Comparison of ENCODE assay signal across 25 mouse cellular contexts in genomic region chr1:177557856-177558255, GRCm38 (mm10).
DNase-seq lines count a peak whose midpoint lies in the region; ATAC-seq and TF ChIP-seq lines count a peak whose summit lies in the region.
"Had no signal": no experiment of that assay in that cellular context is flagged by ENCODE, and none has a peak within 500 bp of the region (broad histone marks: within the 10 kb centered on the region; RNA-seq: fewer than 3 reads in every experiment).

No protein-coding gene starts in this region.

- H3K27ac ChIP-seq in limb, embryonic 13.5 days = no peak overlapping the region
- no peak overlapping the region for H3K27ac ChIP-seq in limb, embryonic 10.5 days
- H3K27ac ChIP-seq in intestine, embryonic 15.5 days = peak overlapping the region; percentile 27; the same call in 1 of the 2 replicates
- peak overlapping the region; percentile 50; the same call in 1 of the 2 replicates for H3K27ac ChIP-seq in intestine, postnatal 0 days (ENCODE audit: low read depth, low read length)
- H3K27ac ChIP-seq in limb, embryonic 14.5 days (replicated peaks; ENCODE audit: low read depth, low read length) = no peak overlapping the region
- H3K27ac ChIP-seq: embryonic facial prominence, embryonic 10.5 days; embryonic facial prominence, embryonic 12.5 days; forebrain, embryonic 13.5 days; forebrain, embryonic 15.5 days had no signal

- H3K4me1 ChIP-seq in limb, embryonic 13.5 days = peaks cover 26% of the 10 kb centered on the region
- peaks cover 22% of the 10 kb centered on the region for H3K4me1 ChIP-seq in limb, embryonic 10.5 days
- peaks cover 7% of the 10 kb centered on the region; the same call in 1 of the 2 replicates for H3K4me1 ChIP-seq in intestine, embryonic 15.5 days (replicated peaks)
- H3K4me1 ChIP-seq in intestine, postnatal 0 days (replicated peaks; ENCODE audit: control insufficient read depth, insufficient read depth, low read length) = peaks cover 2% of the 10 kb centered on the region; the same call in 1 of the 2 replicates
- peaks cover 6% of the 10 kb centered on the region for H3K4me1 ChIP-seq in limb, embryonic 14.5 days (ENCODE audit: control insufficient read depth, insufficient read depth, low read length)

- peak overlapping the region; percentile 27; the same call in 1 of the 2 replicates for H3K4me2 ChIP-seq in limb, embryonic 13.5 days (replicated peaks)
- H3K4me2 ChIP-seq in intestine, embryonic 15.5 days (replicated peaks) = peak overlapping the region; percentile 19; the same call in 1 of the 2 replicates
- peak overlapping the region; percentile 37 for H3K4me2 ChIP-seq in intestine, postnatal 0 days (replicated peaks; ENCODE audit: low read depth)
- H3K4me2 ChIP-seq in limb, embryonic 14.5 days (replicated peaks; ENCODE audit: low read depth, low read length, severe bottlenecking) = 0 out of 2 replicates have a peak overlapping the region, but pooled peaks have one; percentile 1
- H3K4me2 ChIP-seq: embryonic facial prominence, embryonic 12.5 days; forebrain, embryonic 13.5 days; forebrain, embryonic 15.5 days had no signal

- TF ChIP-seq CTCF in intestine, postnatal 0 days (IDR thresholded peaks at IDR 0.05; ENCODE audit: low read depth) = no peak

- no peaks in the 10 kb centered on the region for H3K9me3 ChIP-seq in limb, embryonic 13.5 days
- H3K9me3 ChIP-seq in limb, embryonic 10.5 days (replicated peaks) = no peaks in the 10 kb centered on the region
- no peaks in the 10 kb centered on the region for H3K9me3 ChIP-seq in intestine, embryonic 15.5 days
- H3K9me3 ChIP-seq in intestine, postnatal 0 days (ENCODE audit: control insufficient read depth) = no peaks in the 10 kb centered on the region
- H3K9me3 ChIP-seq in limb, embryonic 14.5 days (ENCODE audit: control insufficient read depth, low read length) = no peaks in the 10 kb centered on the region
- H3K9me3 ChIP-seq: embryonic facial prominence, embryonic 10.5 days; embryonic facial prominence, embryonic 12.5 days; forebrain, embryonic 13.5 days; forebrain, embryonic 15.5 days had no signal

- DNase-seq in limb, embryonic 10.5 days (ENCODE audit: low spot score) = no peak
- DNase-seq in limb, embryonic 14.5 days (ENCODE audit: low spot score) = no peak
- no peak for DNase-seq in ovary, postnatal 14 days (ENCODE audit: low spot score)
- no peak for DNase-seq in cerebellum, adult 11 months
- no peak for DNase-seq in testis, postnatal 10 days (ENCODE audit: low spot score)
- DNase-seq: adrenal gland, adult 8-10 months; adrenal gland, postnatal 14 days; B cell, adult 2 months; cerebellum, adult 11-12 months; cerebellum, adult 2 months; cerebellum, adult 9-10 months; cerebellum, postnatal 10 days; cerebellum, postnatal 25 days had no signal

- H3K9ac ChIP-seq in limb, embryonic 13.5 days = no peak overlapping the region
- no peak overlapping the region for H3K9ac ChIP-seq in intestine, embryonic 15.5 days
- H3K9ac ChIP-seq in intestine, postnatal 0 days (ENCODE audit: low read depth, low read length) = no peak overlapping the region
- no peak overlapping the region for H3K9ac ChIP-seq in limb, embryonic 14.5 days (ENCODE audit: low read depth, low read length, severe bottlenecking)
- H3K9ac ChIP-seq: embryonic facial prominence, embryonic 12.5 days; forebrain, embryonic 13.5 days; forebrain, embryonic 15.5 days had no signal

- no peak overlapping the region for H3K4me3 ChIP-seq in limb, embryonic 13.5 days
- no peak overlapping the region for H3K4me3 ChIP-seq in limb, embryonic 10.5 days
- no peak overlapping the region for H3K4me3 ChIP-seq in intestine, embryonic 15.5 days (replicated peaks)
- no peak overlapping the region for H3K4me3 ChIP-seq in intestine, postnatal 0 days (ENCODE audit: low read depth, low read length)
- H3K4me3 ChIP-seq in limb, embryonic 14.5 days (replicated peaks; ENCODE audit: low read length) = no peak overlapping the region
- H3K4me3 ChIP-seq: embryonic facial prominence, embryonic 10.5 days; embryonic facial prominence, embryonic 12.5 days; forebrain, embryonic 13.5 days; forebrain, embryonic 15.5 days had no signal

- no peaks in the 10 kb centered on the region for H3K27me3 ChIP-seq in limb, embryonic 13.5 days
- peaks cover 6% of the 10 kb centered on the region; the same call in 1 of the 2 replicates for H3K27me3 ChIP-seq in limb, embryonic 10.5 days (ENCODE audit: low read depth, poor library complexity, severe bottlenecking)
- H3K27me3 ChIP-seq in intestine, embryonic 15.5 days (replicated peaks) = no peaks in the 10 kb centered on the region
- no peaks in the 10 kb centered on the region for H3K27me3 ChIP-seq in intestine, postnatal 0 days (replicated peaks; ENCODE audit: control insufficient read depth, insufficient read depth, low read length)
- H3K27me3 ChIP-seq in limb, embryonic 14.5 days (ENCODE audit: control insufficient read depth, insufficient read depth, low read length) = no peaks in the 10 kb centered on the region
- H3K27me3 ChIP-seq: CH12.LX; forebrain, embryonic 13.5 days; forebrain, embryonic 15.5 days; Patski had no signal

- no peak for ATAC-seq in limb, embryonic 13.5 days (ENCODE audit: low FRiP score, low read depth)
- peak; percentile 92 for ATAC-seq in intestine, embryonic 15.5 days
- peak; percentile 91 for ATAC-seq in intestine, postnatal 0 days
- no peak for ATAC-seq in limb, embryonic 14.5 days (ENCODE audit: low FRiP score, low read depth)
- ATAC-seq: activated CD4-positive, CD25-positive, alpha-beta regulatory T cell, adult 4 months; CD4-positive, CD25-positive, alpha-beta regulatory T cell, adult 4 months; forebrain, embryonic 13.5 days; forebrain, embryonic 15.5 days; Patski had no signal

- TF ChIP-seq POLR2A in limb, embryonic 14.5 days (IDR thresholded peaks at IDR 0.05; ENCODE audit: borderline replicate concordance, extremely low read depth, insufficient read depth, insufficient read length) = no peak

- no peaks in the 10 kb centered on the region for H3K36me3 ChIP-seq in limb, embryonic 13.5 days
- H3K36me3 ChIP-seq in limb, embryonic 10.5 days = no peaks in the 10 kb centered on the region
- H3K36me3 ChIP-seq in intestine, embryonic 15.5 days = no peaks in the 10 kb centered on the region
- H3K36me3 ChIP-seq in intestine, postnatal 0 days (ENCODE audit: control insufficient read depth, insufficient read depth) = no peaks in the 10 kb centered on the region
- H3K36me3 ChIP-seq in limb, embryonic 14.5 days (ENCODE audit: control insufficient read depth, insufficient read depth, low read length) = no peaks in the 10 kb centered on the region
- H3K36me3 ChIP-seq: embryonic facial prominence, embryonic 10.5 days; embryonic facial prominence, embryonic 12.5 days; forebrain, embryonic 15.5 days; G1E had no signal

- WGBS in limb, embryonic 13.5 days = 49% methylated on average over 4 of the region's 4 CpGs
- 75% methylated on average over 4 of the region's 4 CpGs for WGBS in limb, embryonic 10.5 days
- WGBS in intestine, embryonic 15.5 days = 44% methylated on average over 4 of the region's 4 CpGs
- WGBS in intestine, postnatal 0 days = 30% methylated on average over 4 of the region's 4 CpGs
- 45% methylated on average over 4 of the region's 4 CpGs for WGBS in limb, embryonic 14.5 days

Comparison
In these comparisons a context has a peak if more than half of its experiments do, and no peak if none do; other contexts are left out.
1. ATAC-seq: peak in intestine, embryonic 15.5 days (single experiment) and intestine, postnatal 0 days (single experiment); none in limb, embryonic 13.5 days (single experiment) and limb, embryonic 14.5 days (single experiment).
2. H3K27ac ChIP-seq: peak in intestine, embryonic 15.5 days (single experiment) and intestine, postnatal 0 days (single experiment); none in limb, embryonic 13.5 days (single experiment), limb, embryonic 10.5 days (single experiment) and limb, embryonic 14.5 days (single experiment).
3. Peak in every context shown above with its lines, with median percentiles within 50 percentile points of each other: H3K4me2 ChIP-seq.